Mouse (Mus musculus) A20 (cell line): ENCODE measurements around the gene Rgl1.

Source experiments
- DNase-seq: peaks from one replicate; pipeline ENCODE4 v3.0.0-alpha.2; 2011; ENCODE audit warnings: low read depth, low spot score

Rgl1 gene

DNA sequence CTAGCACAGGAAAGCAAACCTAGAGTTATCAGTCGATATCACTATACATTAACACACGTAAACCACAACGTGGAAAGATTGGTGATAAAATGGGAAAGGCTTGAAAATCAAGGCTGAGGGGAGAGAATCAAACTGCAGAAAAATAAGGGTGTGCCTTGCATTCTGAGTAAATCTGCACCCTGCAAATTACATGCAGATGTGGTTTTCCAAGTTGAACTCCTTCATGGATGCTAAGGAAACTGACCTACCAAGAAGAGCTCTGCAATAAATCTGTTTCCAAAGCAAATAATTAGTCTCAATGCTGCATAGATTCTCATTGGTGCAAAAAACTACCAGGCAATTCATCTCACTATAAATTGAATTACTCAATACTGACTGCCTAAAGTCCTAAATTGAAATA is 178.7 kb downstream of the Rgl1 start:
- DNase-seq = no peak

DNA sequence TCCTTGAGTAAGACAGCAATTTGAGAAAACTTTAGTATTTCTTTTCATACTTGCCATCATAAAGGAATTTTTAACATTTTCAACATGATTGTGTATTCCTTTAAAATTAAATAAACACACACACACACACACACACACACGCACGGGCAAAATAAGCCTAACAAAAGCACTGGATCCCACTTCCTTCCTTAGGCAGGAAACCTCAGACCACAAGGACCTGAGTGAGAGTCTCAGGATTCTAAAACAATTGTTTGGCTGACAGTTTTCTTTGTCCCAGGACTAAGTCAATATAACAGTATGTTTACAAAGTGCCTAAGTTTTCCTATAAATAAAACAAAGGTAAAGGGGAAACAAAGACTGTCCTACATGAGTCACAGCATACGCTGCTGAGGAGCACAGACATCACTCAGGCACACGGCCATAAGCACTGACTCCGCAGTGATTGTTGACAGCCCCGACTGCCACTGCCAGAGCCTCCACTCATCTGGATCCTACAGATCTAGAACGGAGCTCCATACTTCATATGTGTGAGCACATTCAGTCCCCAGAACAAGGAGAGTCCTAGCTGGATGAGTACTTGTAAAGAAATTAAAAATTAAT is 180.7 kb downstream of the Rgl1 start:
- no peak for DNase-seq

- DNase-seq = no peak
These were observed 181.2 kb downstream of the Rgl1 start for GRCm38 (mm10) chr1:152584933-152585332.

DNA sequence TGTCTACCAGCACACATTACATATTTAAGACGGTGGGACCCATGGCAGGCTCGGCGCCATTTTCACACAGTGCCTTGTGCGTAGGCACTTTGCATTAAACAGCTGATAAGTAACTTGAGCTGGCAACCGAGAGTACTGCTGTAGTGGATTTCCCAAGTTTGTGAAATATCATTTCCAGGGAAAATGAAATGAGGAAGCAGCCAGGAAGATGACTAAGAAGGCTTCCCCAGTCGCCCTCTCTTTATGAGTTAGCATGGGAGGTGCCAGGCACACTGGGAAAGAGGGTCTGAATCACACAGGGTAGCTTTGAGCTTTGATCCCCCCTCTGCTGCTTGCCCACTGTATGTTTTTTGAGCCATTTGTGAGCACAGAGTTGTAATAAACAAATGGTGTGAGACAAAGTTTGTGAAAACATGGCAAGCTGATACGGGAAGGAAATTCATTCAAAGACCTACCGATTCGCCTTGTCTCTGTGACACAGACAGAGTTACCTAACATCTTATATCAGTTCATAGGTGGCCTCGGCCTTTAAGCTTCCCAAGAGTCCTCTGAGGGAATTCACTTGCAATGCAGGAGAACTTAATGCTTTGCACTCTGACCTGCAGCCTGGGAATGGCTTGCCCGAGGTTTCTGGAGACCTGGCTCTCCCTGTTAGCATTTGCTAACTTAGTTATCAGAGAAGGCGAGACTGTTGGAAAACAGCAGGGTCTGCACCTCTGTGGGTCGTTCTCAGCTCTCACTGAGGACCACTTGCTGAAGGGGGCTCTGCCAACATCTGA is 184.8 kb downstream of the Rgl1 start:
- DNase-seq = no peak

GRCm38 (mm10) chr1:152578944-152579343 is 187.2 kb downstream of the Rgl1 start:
- DNase-seq = no peak

GRCm38 (mm10) chr1:152578108-152578721 is 187.9 kb downstream of the Rgl1 start:
- DNase-seq = no peak

GRCm38 (mm10) chr1:152576614-152577144 is 189.5 kb downstream of the Rgl1 start:
- no peak for DNase-seq

DNA sequence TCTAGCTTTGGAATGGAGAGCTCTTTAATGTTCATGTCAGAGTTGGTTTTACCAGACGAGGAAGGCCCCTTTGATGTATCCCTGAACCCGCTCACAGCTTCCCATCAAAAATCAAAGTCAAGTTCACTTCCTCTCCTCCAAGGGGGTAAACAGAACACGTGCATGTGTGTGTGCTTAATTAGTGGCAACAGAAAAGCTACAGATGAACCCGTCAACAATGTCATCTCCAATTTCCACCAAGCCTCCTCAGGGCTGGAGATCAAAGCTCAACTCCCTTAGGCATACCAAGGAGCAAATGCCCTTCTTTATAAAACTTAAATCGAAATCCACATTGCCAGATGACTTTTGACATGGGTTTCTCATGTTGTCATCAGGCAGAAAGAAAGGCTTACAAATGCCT is 191.1 kb downstream of the Rgl1 start:
- no peak for DNase-seq

DNA sequence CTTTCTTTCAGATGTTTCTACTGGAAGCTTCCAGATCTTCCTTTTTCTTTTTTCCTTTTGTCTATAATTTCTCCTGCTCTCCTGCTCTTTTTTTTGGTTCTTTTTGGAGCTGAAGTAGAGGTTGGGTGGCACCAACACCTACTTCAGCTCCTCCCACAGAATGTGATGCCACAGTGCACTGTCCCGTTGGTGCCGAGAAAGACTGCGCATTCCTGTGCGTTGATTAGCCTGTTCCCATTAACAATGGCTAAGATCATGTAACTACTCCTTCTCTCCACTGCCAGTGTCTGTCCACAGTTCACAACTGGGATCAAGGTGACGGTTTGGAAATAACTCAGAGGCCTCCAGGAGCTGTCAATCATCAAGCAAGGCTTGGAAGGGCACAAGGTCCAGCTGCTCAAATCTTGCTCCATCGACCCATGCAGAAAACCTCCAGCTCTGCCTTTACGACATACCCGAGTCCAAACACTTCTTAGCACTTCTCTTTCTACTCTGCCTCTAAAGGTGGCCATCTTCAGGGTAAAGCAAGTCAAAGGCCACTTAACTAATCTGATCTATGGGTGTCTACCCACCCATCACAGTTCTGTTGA is 192.6 kb downstream of the Rgl1 start:
- no peak for DNase-seq

DNA sequence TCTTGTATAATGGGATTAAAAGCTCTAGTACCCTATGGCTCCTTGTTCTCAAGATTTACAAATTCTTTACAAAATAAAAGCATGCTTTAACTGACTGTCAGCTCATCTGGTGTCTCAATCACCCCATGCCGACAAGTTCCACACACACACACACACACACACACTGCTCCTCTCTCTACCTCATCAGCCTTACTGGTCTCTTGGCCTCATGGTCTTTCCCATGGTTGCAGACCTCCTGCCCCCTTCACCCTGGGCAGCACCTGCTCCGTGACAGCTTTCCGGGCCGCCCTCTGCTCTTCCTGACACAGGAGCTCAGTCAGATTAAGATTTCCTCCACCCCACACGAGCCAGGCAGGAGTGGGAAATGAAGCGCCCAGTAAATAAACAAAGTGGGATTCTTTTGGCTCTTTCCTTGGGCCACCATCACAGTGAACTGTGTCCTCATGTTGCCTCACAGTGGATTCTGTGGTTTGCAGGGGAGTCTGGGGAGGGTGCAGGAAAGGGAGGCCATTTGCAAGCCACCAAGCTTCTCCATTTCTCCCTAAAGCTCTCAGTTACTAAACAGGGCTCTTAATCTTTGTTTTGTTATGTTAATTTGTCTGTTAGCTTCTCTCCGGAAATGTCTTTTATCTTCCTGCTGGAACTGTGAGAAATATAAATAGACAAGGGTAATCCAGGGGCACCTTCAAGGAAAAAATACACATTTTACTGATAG is 193.2 kb downstream of the Rgl1 start:
- no peak for DNase-seq

- no peak for DNase-seq
These were observed 194.8 kb downstream of the Rgl1 start for GRCm38 (mm10) chr1:152571340-152571739.

- DNase-seq = no peak
These were observed 195.5 kb downstream of the Rgl1 start for GRCm38 (mm10) chr1:152570681-152571080.

DNA sequence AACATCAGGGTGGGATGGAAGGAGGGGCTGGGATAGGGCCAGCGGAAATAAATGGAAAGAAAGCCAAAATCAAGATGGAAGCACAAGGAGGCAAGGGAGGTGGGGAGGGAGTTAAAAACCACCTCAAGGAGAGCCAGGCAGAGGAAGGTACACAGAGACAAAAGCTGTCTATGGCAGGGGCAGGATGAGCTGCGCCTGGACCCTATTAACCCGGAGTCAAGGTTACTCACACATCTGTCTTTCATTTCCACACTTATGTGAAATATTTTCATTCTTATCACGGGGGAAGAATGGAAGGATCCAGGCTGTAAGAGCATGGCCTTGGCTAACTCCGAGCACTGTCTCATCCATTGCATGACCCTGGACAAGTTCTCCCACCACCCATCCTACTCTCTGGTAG is 202.9 kb downstream of the Rgl1 start:
- DNase-seq = no peak

DNA sequence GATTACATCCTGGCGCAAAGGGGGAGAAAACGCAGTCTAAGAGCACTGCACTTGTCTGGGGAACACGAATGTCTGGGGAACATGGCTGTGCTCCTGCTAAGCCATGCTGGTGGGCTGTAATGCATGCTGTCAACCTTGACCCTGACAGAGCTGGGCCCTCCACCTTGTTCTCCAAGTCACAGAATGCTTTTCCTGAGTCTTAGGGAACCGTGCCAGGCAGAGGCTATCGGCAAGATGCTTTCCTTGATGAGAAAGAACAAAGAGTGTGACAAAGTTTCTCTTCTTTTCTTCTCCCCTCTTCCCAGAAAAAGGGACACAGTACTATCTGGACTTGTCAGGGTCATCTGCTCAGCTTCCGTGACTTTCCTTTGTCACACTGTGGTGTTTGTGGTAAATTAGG is 203.3 kb downstream of the Rgl1 start:
- DNase-seq = no peak

DNA sequence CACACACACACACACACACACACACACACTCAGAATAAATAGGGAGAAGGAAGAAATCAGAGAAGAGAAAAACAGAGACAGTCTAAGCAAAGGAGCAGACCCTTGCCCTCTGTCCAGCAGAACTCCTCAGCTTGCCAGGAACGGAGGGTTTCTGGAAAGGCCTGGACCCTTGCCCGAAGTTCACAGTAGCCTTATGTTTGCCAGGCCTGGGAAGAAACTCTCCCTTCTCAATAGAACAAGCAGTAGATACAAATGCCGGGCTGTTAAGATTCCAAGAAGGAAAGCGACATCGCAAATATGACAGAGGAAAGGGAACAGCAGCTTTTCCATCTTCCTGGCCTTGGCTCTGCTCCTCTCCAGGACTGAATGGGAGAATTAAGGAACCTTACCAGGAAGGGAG is 205.7 kb downstream of the Rgl1 start:
- DNase-seq = no peak

- DNase-seq = no peak
These were observed 209.4 kb downstream of the Rgl1 start for GRCm38 (mm10) chr1:152556576-152557281.

- DNase-seq = no peak
These were observed 210.1 kb downstream of the Rgl1 start for GRCm38 (mm10) chr1:152555944-152556573.

DNA sequence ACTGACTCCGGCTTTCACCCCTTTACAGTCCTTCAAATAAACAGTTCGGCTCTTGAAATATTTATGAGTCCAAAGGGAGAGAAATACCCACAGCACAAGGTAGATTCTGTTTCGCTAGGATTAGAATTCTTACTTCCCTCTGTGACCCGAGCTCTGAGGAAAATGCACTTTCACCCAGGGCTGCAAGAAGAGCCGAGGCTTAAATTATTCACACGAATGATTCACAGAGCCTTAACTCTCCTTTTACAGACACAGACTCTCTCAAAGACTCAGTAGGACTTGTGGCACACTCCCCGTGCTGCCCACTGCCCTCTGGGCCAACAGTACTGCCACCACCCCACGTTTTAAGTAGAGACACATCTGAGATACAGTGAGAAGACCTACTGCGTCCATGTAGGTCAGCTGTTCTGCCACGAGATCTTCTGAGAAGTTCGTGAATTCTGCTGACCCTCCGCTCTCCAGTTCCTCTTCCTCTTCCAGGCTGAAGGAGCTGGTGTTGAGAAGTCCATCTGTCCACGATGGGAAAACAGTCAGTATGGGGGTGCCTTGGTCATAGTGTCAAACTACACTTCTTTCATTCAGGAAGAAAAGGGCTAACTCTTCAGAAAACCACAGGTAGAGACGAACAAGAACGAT is 212.1 kb downstream of the Rgl1 start:
- DNase-seq = no peak

DNA sequence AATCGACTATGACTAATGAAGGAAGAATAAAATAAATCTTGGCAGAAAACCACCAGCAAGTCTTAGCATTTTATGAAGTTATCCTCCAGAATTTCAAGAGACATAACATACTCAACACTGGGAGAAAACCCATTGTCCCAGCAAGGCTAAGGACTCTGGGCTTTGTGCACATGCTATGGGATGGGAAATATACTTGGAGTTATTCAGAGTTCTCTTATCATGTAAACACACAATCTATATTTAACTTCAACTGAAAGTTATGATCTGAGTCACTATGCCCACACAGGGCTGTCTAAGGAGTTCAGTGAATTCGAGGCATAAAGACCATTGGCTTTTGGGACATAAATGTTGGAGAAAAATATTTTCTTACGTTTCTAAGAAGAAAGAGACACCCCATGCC is 215.2 kb downstream of the Rgl1 start:
- no peak for DNase-seq

DNA sequence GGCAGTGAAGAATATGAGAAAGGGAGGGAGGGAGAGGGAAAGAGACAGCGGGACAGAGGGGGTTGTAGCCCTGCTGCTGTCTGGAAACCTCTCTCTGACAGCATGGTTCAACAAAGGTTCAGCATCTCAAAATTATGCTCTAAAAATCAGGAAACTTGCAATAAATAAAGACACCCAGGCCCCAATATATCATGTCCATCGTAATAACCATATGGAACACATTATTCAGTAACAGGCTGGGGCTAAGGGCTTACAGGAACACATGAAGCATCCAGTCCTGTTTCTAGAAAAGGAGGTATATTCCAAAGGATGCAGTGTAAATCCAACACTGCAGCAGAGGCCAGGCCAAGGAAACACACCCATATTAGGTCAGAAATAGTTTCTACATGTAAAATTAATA is 215.6 kb downstream of the Rgl1 start:
- no peak for DNase-seq
